Mouse (Mus musculus) erythroblast, embryonic 14.5 days (primary cell): Measurements from ENCODE around the gene Magt1.

Experiments used
- GATA1 ChIP-seq: IDR thresholded peaks from 2 replicates; pipeline ENCODE4 v1.6.1; 2012; ENCODE audit warnings: low read length, inconsistent platforms, mixed read lengths
- TAL1 ChIP-seq: IDR thresholded peaks from 3 replicates; pipeline ENCODE4 v1.6.1; 2012; ENCODE audit warnings: low read length, inconsistent platforms, mixed read lengths

DNA sequence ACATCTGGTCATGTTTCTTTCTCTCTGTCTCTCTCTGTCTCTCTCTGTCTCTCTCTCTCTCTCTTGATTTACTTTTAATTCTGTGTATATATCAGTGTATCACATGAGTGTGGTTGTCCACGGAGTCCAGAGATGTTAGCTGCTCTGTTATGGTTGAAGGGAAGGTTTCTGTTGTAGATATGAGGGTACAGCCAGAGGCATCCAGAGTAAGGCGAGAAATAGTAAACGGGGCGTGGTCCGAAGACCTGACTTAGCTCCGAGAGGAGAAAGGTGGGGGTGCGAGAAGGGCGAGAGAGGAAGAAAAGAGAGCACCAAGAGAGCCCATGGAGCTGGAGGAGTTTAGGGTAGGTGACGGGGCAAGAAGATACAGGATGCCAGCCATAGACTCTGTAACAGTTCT, 34.2 kb upstream of the Magt1 start:
- no peak for TF ChIP-seq GATA1
- no peak for TF ChIP-seq TAL1
